Mouse (Mus musculus) heart, embryonic 12.5 days (tissue): ENCODE measurements at regions not wholly inside any gene's neighbourhood (a gene's known extent, or its start where the extent isn't known, plus 50 kb on each side); places are given as distances from the start of the nearest gene placed in this dataset.
A peak's percentile ranks its signal among the peaks of the same experiment; 100 is the strongest.
"Not testable (repeated sequence)": the region's sequence is repeated elsewhere in the genome, so short reads cannot be mapped to it uniquely, and the experiment has no call there.

Source experiments
- ATAC-seq: fragments of 200-750 bp; cut with Nextera tagmentation; 2 replicates; pipeline ENCODE4 v1.8.0; 2017; ENCODE audit warnings: moderate TSS enrichment, moderate library complexity; ENCODE audit not compliant: insufficient number of reproducible peaks, low FRiP score
- H3K27ac ChIP-seq: fragments of 300-500 bp; sonication (generic); 2 replicates; pipeline ENCODE4 v1.5.1; 2016; ENCODE audit warnings: mild to moderate bottlenecking, moderate library complexity; ENCODE audit not compliant: poor library complexity, severe bottlenecking
- H3K27me3 ChIP-seq: fragments of 300-500 bp; sonication (generic); replicated peaks from 2 replicates; pipeline ENCODE4 v1.6.1; 2016; ENCODE audit warnings: mild to moderate bottlenecking, moderate library complexity
- H3K36me3 ChIP-seq: fragments of 300-500 bp; sonication (generic); 2 replicates; pipeline ENCODE4 v1.6.1; 2016; ENCODE audit warnings: mild to moderate bottlenecking, moderate library complexity
- H3K4me1 ChIP-seq: fragments of 300-500 bp; sonication (generic); replicated peaks from 2 replicates; pipeline ENCODE4 v1.6.1; 2016; ENCODE audit warnings: mild to moderate bottlenecking
- H3K4me2 ChIP-seq: fragments of 300-500 bp; sonication (generic); 2 replicates; pipeline ENCODE4 v1.6.1; 2016; ENCODE audit warnings: mild to moderate bottlenecking, moderate library complexity
- H3K4me3 ChIP-seq: fragments of 300-500 bp; sonication (generic); 2 replicates; pipeline ENCODE4 v1.5.1; 2016; ENCODE audit warnings: mild to moderate bottlenecking
- H3K9ac ChIP-seq: fragments of 300-500 bp; sonication (generic); 2 replicates; pipeline ENCODE4 v1.6.1; 2016; ENCODE audit warnings: mild to moderate bottlenecking, moderate library complexity
- H3K9me3 ChIP-seq: fragments of 300-500 bp; sonication (generic); replicated peaks from 2 replicates; pipeline ENCODE4 v1.6.1; 2016; ENCODE audit warnings: mild to moderate bottlenecking, moderate library complexity
- WGBS: fragments of 180-500 bp; shearing (Covaris S2); methylation state at CpG from one replicate; pipeline ENCODE4 v1.1.7; 2016; 5-methylcytosine and 5-hydroxymethylcytosine counted together

DNA sequence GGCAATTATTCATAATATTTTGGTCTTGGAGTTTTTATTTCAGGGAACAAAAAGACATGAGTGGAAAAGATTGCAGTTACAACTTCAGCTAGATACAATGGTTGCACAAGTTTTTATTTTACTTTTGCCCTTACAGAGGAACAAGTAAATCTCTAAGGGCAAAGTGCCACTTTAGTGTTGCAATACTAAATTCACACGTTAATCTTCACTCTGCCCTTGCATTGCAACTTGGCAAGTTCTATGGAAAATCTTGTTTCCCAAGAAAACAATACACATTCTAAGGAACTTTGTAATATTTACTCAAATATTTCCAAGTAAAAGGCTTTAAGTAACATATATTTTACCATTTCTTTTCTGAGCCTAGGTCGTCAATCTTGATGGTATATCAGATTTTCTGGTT, 85.9 kb downstream of the Chil6 start:
- Histone ChIP-seq H3K4me2 (no peak overlapping the region), H3K9me3 (no peaks in the 10 kb centered on the region), H3K4me3 (no peak overlapping the region), H3K4me1 (no peaks in the 10 kb centered on the region), H3K36me3 (no peaks in the 10 kb centered on the region), H3K27me3 (no peaks in the 10 kb centered on the region), H3K9ac (no peak overlapping the region), H3K27ac (no peak overlapping the region)
- ATAC-seq = no peak
- WGBS = 39% methylated on average over 2 of the region's 2 CpGs

DNA sequence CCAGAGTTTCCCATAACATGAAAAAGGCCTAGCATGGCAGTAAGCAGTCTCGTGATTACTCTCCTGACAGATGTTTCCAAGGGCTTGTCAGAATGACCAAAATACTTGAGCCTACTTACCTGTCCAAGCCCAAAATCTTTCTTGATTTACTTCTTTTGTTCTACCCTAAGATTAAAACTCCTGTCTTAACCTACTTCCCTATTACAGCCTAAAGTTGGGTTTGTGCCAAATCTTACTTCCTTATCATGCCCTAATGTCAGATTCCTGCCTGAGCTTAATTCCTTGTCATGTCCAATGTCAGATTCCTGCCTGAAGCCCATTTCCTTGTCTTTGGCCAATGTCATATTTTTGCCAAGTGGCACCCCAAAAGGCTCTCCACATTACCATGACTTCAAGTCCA, 89.0 kb downstream of the Chil6 start:
- H3K27ac ChIP-seq = no peak overlapping the region
- no peaks in the 10 kb centered on the region for H3K4me1 ChIP-seq
- ATAC-seq = no peak
- H3K27me3 ChIP-seq = no peaks in the 10 kb centered on the region
- H3K4me2 ChIP-seq = no peak overlapping the region
- H3K9ac ChIP-seq = no peak overlapping the region
- no peaks in the 10 kb centered on the region for H3K36me3 ChIP-seq
- no peak overlapping the region for H3K4me3 ChIP-seq
- H3K9me3 ChIP-seq = no peaks in the 10 kb centered on the region; the same call in 1 of the 2 replicates
- 55% methylated on average over 1 of the region's 1 CpGs for WGBS

DNA sequence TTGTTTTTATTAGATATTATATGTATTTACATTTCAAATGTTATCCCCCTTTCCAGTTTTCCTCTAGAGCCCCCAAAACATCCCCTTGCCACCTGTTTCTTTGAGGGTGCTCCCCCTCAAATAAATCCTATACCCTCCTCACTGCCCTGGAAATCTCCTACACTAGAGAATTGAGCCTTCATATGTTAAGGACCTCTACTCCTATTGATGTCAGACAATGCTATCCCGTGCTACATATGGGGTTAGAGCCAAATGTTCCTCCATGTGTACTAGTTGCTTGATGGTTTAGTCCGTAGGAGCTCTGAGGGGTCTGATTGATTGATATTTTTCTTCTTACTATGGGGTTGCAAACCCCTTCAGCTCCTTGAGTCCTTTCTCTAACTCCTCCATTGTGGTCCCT, 73.6 kb upstream of the Chil4 start:
- no peaks in the 10 kb centered on the region for H3K36me3 ChIP-seq
- H3K9ac ChIP-seq = no peak overlapping the region
- H3K4me1 ChIP-seq = no peaks in the 10 kb centered on the region
- no peaks in the 10 kb centered on the region for H3K27me3 ChIP-seq
- WGBS = 56% methylated on average over 2 of the region's 2 CpGs
- no peak overlapping the region for H3K27ac ChIP-seq
- peaks cover 16% of the 10 kb centered on the region for H3K9me3 ChIP-seq
- H3K4me2 ChIP-seq = no peak overlapping the region
- H3K4me3 ChIP-seq = no peak overlapping the region
- ATAC-seq = peak; percentile 15; the same call in 1 of the 2 replicates

DNA sequence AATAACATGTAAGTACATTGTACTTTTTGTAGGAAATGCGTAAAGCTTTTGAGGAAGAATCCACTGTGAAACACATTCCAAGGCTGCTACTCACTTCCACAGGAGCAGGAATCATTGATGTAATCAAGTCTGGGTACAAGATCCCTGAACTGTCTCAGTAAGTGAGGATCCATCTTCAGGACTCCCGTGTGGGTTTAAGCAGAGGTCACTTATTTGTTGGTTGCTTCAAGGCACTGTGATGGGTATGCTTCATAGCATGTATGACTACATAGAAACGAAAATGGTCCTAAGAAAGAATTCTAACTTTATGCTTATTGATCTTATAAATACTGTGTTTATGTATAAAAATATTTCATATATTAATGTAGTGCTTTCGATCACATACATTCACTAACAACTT, 72.6 kb upstream of the Chil4 start:
- Histone ChIP-seq H3K36me3 (no peaks in the 10 kb centered on the region), H3K4me3 (no peak overlapping the region), H3K27ac (no peak overlapping the region), H3K27me3 (no peaks in the 10 kb centered on the region), H3K4me1 (no peaks in the 10 kb centered on the region), H3K4me2 (no peak overlapping the region), H3K9me3 (peaks cover 13% of the 10 kb centered on the region), H3K9ac (no peak overlapping the region)
- WGBS = 69% methylated on average over 4 of the region's 4 CpGs
- ATAC-seq = no peak

DNA sequence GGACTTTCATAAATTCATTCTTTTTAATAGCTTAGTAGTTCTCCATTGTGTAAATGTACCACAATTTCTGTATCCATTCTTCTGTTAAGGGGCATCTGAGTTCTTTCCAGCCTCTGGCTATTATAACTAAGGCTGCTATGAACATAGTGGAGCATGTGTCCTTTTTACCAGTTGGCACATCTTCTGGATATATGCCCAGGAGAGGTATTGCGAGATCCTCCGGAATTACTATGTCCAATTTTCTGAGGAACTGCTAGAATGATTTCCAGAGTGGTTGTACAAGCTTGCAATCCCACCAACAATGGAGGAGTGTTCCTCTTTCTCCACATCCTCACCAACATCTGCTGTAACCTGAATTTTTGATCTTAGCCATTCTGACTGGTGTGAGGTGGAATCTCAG, 59.3 kb upstream of the Chil4 start:
- H3K9me3 ChIP-seq, H3K9ac ChIP-seq, H3K4me1 ChIP-seq, ATAC-seq, H3K4me2 ChIP-seq, H3K36me3 ChIP-seq, H3K4me3 ChIP-seq, H3K27ac ChIP-seq, H3K27me3 ChIP-seq: not testable (repeated sequence)
- 65% methylated on average over 2 of the region's 2 CpGs for WGBS

DNA sequence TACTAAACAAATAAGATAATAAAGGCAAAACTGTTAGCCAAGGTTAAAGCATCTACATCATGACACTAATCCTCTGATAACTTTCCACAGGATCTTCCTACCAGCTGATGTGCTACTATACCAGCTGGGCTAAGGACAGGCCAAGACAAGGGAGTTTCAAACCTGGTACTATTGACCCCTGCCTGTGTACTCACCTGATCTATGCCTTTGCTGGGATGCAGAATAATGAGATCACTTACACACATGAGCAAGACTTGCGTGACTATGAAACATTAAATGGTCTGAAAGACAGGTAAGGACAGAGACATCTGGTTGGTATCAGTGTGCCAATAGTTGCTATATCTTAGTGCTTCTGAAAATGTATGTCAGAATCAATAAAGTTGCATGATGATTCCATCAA, 56.4 kb upstream of the Chil4 start:
- WGBS = 85% methylated on average over 1 of the region's 1 CpGs

More for the DNA sequence above, 56.4 kb upstream of the Chil4 start:
- not testable (repeated sequence) for H3K27me3 ChIP-seq, H3K27ac ChIP-seq, H3K4me1 ChIP-seq, ATAC-seq, H3K4me3 ChIP-seq, H3K36me3 ChIP-seq, H3K9ac ChIP-seq, H3K9me3 ChIP-seq, H3K4me2 ChIP-seq
